Mouse (Mus musculus) G1E (cell line): Measurements from ENCODE around the gene Map7d1.

Experiments
- CTCF ChIP-seq: IDR thresholded peaks from 2 replicates; pipeline ENCODE4 v1.5.1; 2012; ENCODE audit warnings: low read depth, low read length, inconsistent platforms, mixed read lengths
- GATA1 ChIP-seq: IDR thresholded peaks from 2 replicates; pipeline ENCODE4 v1.6.1; 2012; ENCODE audit warnings: borderline replicate concordance, low read length, inconsistent platforms, mixed read lengths
- TAL1 ChIP-seq: conservative IDR thresholded peaks from 2 replicates; pipeline ENCODE4 v1.6.1; 2012; ENCODE audit warnings: low read depth, low read length, inconsistent platforms, mixed read lengths

- TF ChIP-seq CTCF: no peak
- TF ChIP-seq GATA1: no peak
- no peak for TF ChIP-seq TAL1
Measured at GRCm38 (mm10) chr4:126287302-126287995, 31.3 kb upstream of the Map7d1 start.
